Mouse (Mus musculus) neural tube, embryonic 15.5 days (tissue): ENCODE measurements around the gene Med23. TPM values are rescaled to one million over a fixed set of nuclear protein-coding genes. Genes with fewer than 3 reads are reported as not detected.

Experiments
- microRNA-seq: library from miRNA; unstranded; fragments of <30 nt; microRNA quantifications from one replicate; pipeline ENCODE4, GENCODE M21; 2017
- polyA plus RNA-seq: library from polyadenylated mRNA; unstranded; fragments of >200 nt; fragmentation: Nextera tagmentation; extraction: Ambion mirVana; gene quantifications from 2 replicates; pipeline ENCODE4 v1.2.1, GENCODE M21; 2015

Gene Med23
- polyA plus RNA-seq, 1 experiment from 2014 or later, result 21.6 TPM

Small RNA genes within 50 kb of the gene (microRNA-seq; reads per million reads assigned to microRNA genes)
- not detected for gene Mir6905

Other genes starting within 250 kb of the Med23 start
- gene Enpp1, start 157.8 kb upstream of the Med23 start, polyA plus RNA-seq, result 3.4 and 3.6 TPM in 2 replicates
- gene Enpp3, start 27.2 kb upstream of the Med23 start, polyA plus RNA-seq, result 3.7 and 4.8 TPM in 2 replicates
- gene Arg1, start 57.5 kb downstream of the Med23 start, polyA plus RNA-seq, result 3.6 and 3.8 TPM in 2 replicates